Mouse (Mus musculus) myocyte (in vitro differentiated cells): ENCODE measurements around the gene Slc3a2.

Experiments used
- CEBPB ChIP-seq: IDR thresholded peaks from 2 replicates; pipeline ENCODE4 v1.6.1; 2011; ENCODE audit warnings: mild to moderate bottlenecking, moderate library complexity; ENCODE audit not compliant: poor library complexity, insufficient read depth, severe bottlenecking
- E2F4 ChIP-seq: IDR thresholded peaks from one replicate; pipeline ENCODE4 v1.6.1; 2011; ENCODE audit warnings: mild to moderate bottlenecking, control low read depth, moderate library complexity; ENCODE audit not compliant: insufficient read depth
- MAX ChIP-seq: IDR thresholded peaks from one replicate; pipeline ENCODE4 v1.6.1; 2011; ENCODE audit warnings: low read depth, mild to moderate bottlenecking, control low read depth
- MYOD1 ChIP-seq, 3 experiments: IDR thresholded peaks; one replicate each; pipeline ENCODE4 v1.6.1; 2011; ENCODE audit warnings: control low read depth in 2 of 3, low read depth in 2 of 3, mild to moderate bottlenecking in 2 of 3, moderate library complexity in 1 of 3; ENCODE audit not compliant: insufficient read length in 2 of 3, control insufficient read depth in 1 of 3
- MYOG ChIP-seq, 3 experiments: IDR thresholded peaks; one replicate each; pipeline ENCODE4 v1.6.1; 2011; ENCODE audit warnings: control low read depth in 2 of 3, low read depth in 2 of 3, mild to moderate bottlenecking in 2 of 3; ENCODE audit not compliant: insufficient read length in 2 of 3, control insufficient read depth in 1 of 3, insufficient read depth in 1 of 3
- POLR2A ChIP-seq: IDR thresholded peaks from one replicate; pipeline ENCODE4 v1.6.1; 2011; ENCODE audit warnings: low read depth, mild to moderate bottlenecking, control low read depth, moderate library complexity; ENCODE audit not compliant: insufficient read length
- POLR2AphosphoS2 ChIP-seq: IDR thresholded peaks from one replicate; pipeline ENCODE4 v1.6.1; 2011; ENCODE audit warnings: low read depth, control low read depth; ENCODE audit not compliant: insufficient read length
- REST ChIP-seq: IDR thresholded peaks from one replicate; pipeline ENCODE4 v1.6.1; 2011; ENCODE audit warnings: mild to moderate bottlenecking, control low read depth, moderate library complexity; ENCODE audit not compliant: insufficient read depth, insufficient read length
- TCF12 ChIP-seq: IDR thresholded peaks from one replicate; pipeline ENCODE4 v1.6.1; 2011; ENCODE audit warnings: mild to moderate bottlenecking, control low read depth; ENCODE audit not compliant: poor library complexity, insufficient read depth, severe bottlenecking
- TCF3 ChIP-seq: IDR thresholded peaks from one replicate; pipeline ENCODE4 v1.6.1; 2011; ENCODE audit warnings: low read depth, control low read depth; ENCODE audit not compliant: insufficient read length
- USF1 ChIP-seq: IDR thresholded peaks from one replicate; pipeline ENCODE4 v1.6.1; 2011; ENCODE audit warnings: low read depth, mild to moderate bottlenecking, control low read depth, moderate library complexity

- TF ChIP-seq MAX (no peak), USF1 (no peak), POLR2A (no peak), TCF12 (no peak), E2F4 (no peak), TCF3 (no peak), MYOD1 (IDR thresholded peaks at IDR 0.05; ENCODE audit: control insufficient read depth in 1 of 3, insufficient read length in 2 of 3, low read depth in 2 of 3) (no peak), POLR2AphosphoS2 (no peak), REST (no peak), CEBPB (no peak), MYOG (IDR thresholded peaks at IDR 0.05; ENCODE audit: control insufficient read depth in 1 of 3, insufficient read depth in 1 of 3, insufficient read length in 2 of 3, low read depth in 2 of 3) (no peak)
These were observed 4.8 kb downstream of the Slc3a2 start for GRCm38 (mm10) chr19:8718357-8718756.
